Comparison of ENCODE assay signal across 27 mouse cellular contexts in the genomic region with DNA sequence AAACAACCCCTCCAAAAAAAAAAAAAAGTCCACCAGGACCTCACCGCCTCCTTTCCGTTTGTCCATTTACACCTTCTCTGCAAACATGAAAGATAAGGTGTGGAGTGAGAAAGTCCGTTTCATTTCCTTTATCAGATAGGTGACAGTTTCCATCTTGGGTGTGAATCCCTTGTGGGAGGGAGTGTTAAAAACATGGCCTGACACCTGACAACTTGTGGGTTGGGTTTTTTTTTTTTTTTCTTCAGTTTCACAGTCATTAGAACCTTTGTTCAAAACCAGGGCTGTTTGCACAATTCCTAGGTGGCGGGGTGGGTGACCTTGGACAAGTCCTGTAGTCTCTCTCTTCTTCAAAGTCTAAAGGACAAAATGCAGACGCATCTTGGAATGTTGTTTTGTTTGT. TPM values are rescaled to one million over a fixed set of nuclear protein-coding genes. Genes with fewer than 3 reads are reported as not detected.
DNase-seq lines count a peak whose midpoint lies in the region; ATAC-seq and TF ChIP-seq lines count a peak whose summit lies in the region.
"Had no signal": no experiment of that assay in that cellular context is flagged by ENCODE, and none has a peak within 500 bp of the region (broad histone marks: within the 10 kb centered on the region; RNA-seq: fewer than 3 reads in every experiment).

No protein-coding gene starts in this region.

- no peak overlapping the region for H3K4me3 ChIP-seq in MEL (ENCODE audit: control insufficient read depth in 1 of 2, insufficient read depth in 1 of 2, low read depth in 2 of 2, low read length in 2 of 2)
- H3K4me3 ChIP-seq: forebrain, embryonic 10.5 days; forebrain, embryonic 13.5 days; gastrocnemius, adult 2 months; heart, embryonic 15.5 days; hindbrain, embryonic 10.5 days; hindbrain, embryonic 13.5 days had no signal

- DNase-seq in CD4-positive, CD25-positive, alpha-beta regulatory T cell, adult 2 months (ENCODE audit: low read depth, low spot score): peak; percentile 16
- DNase-seq in CD4-positive helper T cell, adult 2 months (ENCODE audit: low read depth, low spot score): peak; percentile 71
- no peak for DNase-seq in MEL (ENCODE audit: low read depth, low spot score)
- peak; percentile 64 for DNase-seq in yolk sac, embryonic 10.5 days (ENCODE audit: low spot score)
- no peak for DNase-seq in right cerebral cortex, postnatal 36 days (ENCODE audit: low spot score in 2 of 2)
- no peak for DNase-seq in thymus, postnatal 0 days (ENCODE audit: low spot score)
- DNase-seq: adrenal gland, adult 8-10 months; adrenal gland, postnatal 25 days; cerebellum, adult 11-12 months; cerebellum, adult 8-10 months; cerebellum, postnatal 10 days; cerebellum, postnatal 36 days; gastrocnemius, adult 2 months; gastrocnemius, postnatal 14 days; heart, adult 11 months; heart, postnatal 10 days; heart, postnatal 36 days had no signal

- TF ChIP-seq EP300 in MEL (IDR thresholded peaks at IDR 0.05; ENCODE audit: low read depth in 1 of 2, low read length in 2 of 2): peak in 1 of 2 experiments; percentile 58; a peak in 1 of 4 replicates

- H3K27me3 ChIP-seq in MEL (ENCODE audit: control insufficient read depth in 1 of 2, insufficient read depth in 2 of 2, low read length in 2 of 2): no peaks in the 10 kb centered on the region
- H3K27me3 ChIP-seq: heart, embryonic 15.5 days had no signal

- no peak for TF ChIP-seq CTCF in MEL (IDR thresholded peaks at IDR 0.05 in 2 of 3, conservative IDR thresholded peaks at IDR 0.05 in 1 of 3; ENCODE audit: control insufficient read depth in 1 of 3, insufficient read depth in 1 of 3, low read depth in 2 of 3, low read length in 3 of 3, poor library complexity in 1 of 3, severe bottlenecking in 1 of 3)

- no peak overlapping the region for H3K27ac ChIP-seq in MEL (ENCODE audit: control insufficient read depth, low read depth, low read length)
- H3K27ac ChIP-seq: forebrain, embryonic 10.5 days; forebrain, embryonic 13.5 days; gastrocnemius, adult 2 months; heart, embryonic 15.5 days; hindbrain, embryonic 10.5 days; hindbrain, embryonic 13.5 days had no signal

- no peak for TF ChIP-seq POLR2A in MEL (IDR thresholded peaks at IDR 0.05; ENCODE audit: control insufficient read depth in 1 of 2, insufficient read depth in 1 of 2, low read depth in 1 of 2, low read length in 2 of 2, poor library complexity in 1 of 2)

- no peaks in the 10 kb centered on the region for H3K9me3 ChIP-seq in MEL (replicated peaks; ENCODE audit: insufficient read depth, low read length)
- H3K9me3 ChIP-seq: forebrain, embryonic 10.5 days; forebrain, embryonic 13.5 days; heart, embryonic 15.5 days; hindbrain, embryonic 10.5 days; hindbrain, embryonic 13.5 days had no signal

- ATAC-seq in CD4-positive, CD25-positive, alpha-beta regulatory T cell, adult 4 months: no peak
- ATAC-seq: activated CD4-positive, CD25-positive, alpha-beta regulatory T cell, adult 4 months; forebrain, embryonic 13.5 days; forebrain, embryonic 16.5 days; hindbrain, embryonic 16.5 days; inflammation-experienced regulatory T-cells, adult 6 months had no signal

- no peak overlapping the region for H3K9ac ChIP-seq in MEL (ENCODE audit: control insufficient read depth, low read depth, low read length, poor library complexity, severe bottlenecking)
- H3K9ac ChIP-seq: forebrain, embryonic 13.5 days; heart, embryonic 15.5 days; hindbrain, embryonic 13.5 days had no signal

- H3K4me1 ChIP-seq in MEL (ENCODE audit: control insufficient read depth in 1 of 2, insufficient read depth in 2 of 2, low read length in 2 of 2): peaks cover 5 to 32% of the 10 kb centered on the region in 2 experiments; a peak in 3 of 4 replicates

- TF ChIP-seq RAD21 in MEL (IDR thresholded peaks at IDR 0.05; ENCODE audit: low read depth, low read length): no peak

- H3K79me2 ChIP-seq in MEL (ENCODE audit: control insufficient read depth, insufficient read depth, low read length, poor library complexity): no peaks in the 10 kb centered on the region; the same call in 1 of the 2 replicates

- H3K36me3 ChIP-seq in MEL (ENCODE audit: control insufficient read depth in 1 of 2, insufficient read depth in 2 of 2, low read length in 2 of 2): peaks cover 0 to 24% of the 10 kb centered on the region in 2 experiments; a peak in 2 of 4 replicates
- H3K36me3 ChIP-seq: forebrain, embryonic 10.5 days; heart, embryonic 15.5 days; hindbrain, embryonic 10.5 days; hindbrain, embryonic 13.5 days had no signal

TF ChIP-seq in MEL, 35 proteins besides CTCF, POLR2A, EP300 and RAD21:
- TF ChIP-seq ETS1 (IDR thresholded peaks at IDR 0.05; ENCODE audit: low read depth, low read length) (peak; percentile 55), GATA1 (IDR thresholded peaks at IDR 0.05; ENCODE audit: low read depth, low read length) (peak; percentile 56; the same call in 1 of the 2 replicates), SIN3A (IDR thresholded peaks at IDR 0.05; ENCODE audit: low read length) (no peak), ZNF384 (IDR thresholded peaks at IDR 0.05; ENCODE audit: low read depth, low read length) (peak; percentile 83)

RNA-seq across cellular contexts. Expression of a gene that starts 3.6 kb away (rescaled TPM):
- not detected for polyA plus RNA-seq in CD4-positive, CD25-positive, alpha-beta regulatory T cell, adult 4 months (2017; shearing (Covaris generic))
- 0.23 and 0.33 TPM in 2 replicates for total RNA-seq in MEL (2012; rRNA removed)
- polyA plus RNA-seq in MEL (2012; ENCODE audit: insufficient read depth in 1 of 2, insufficient read length in 2 of 2, low read depth in 1 of 2, low replicate concordance in 2 of 2, missing spikeins in 1 of 2): under 1 TPM in 1 of 2 experiments, not detected in 1; 0.17 TPM
- 3.0 and 3.1 TPM in 2 replicates for polyA plus RNA-seq in thymus, postnatal 0 days (2015; fragmentation: Nextera tagmentation; extraction: Ambion mirVana)

RNA-seq across cellular contexts. Expression of a gene that starts 34.8 kb away (rescaled TPM):
- polyA plus RNA-seq in CD4-positive, CD25-positive, alpha-beta regulatory T cell, adult 4 months (2017; shearing (Covaris generic)): 10 to 100 TPM; 86.2 to 93.4 TPM
- total RNA-seq in MEL (2012; rRNA removed): 6.5 and 6.7 TPM in 2 replicates
- polyA plus RNA-seq in MEL (2012; ENCODE audit: insufficient read depth in 1 of 2, insufficient read length in 2 of 2, low read depth in 1 of 2, low replicate concordance in 2 of 2, missing spikeins in 1 of 2): 1 to 10 TPM in 1 of 2 experiments, not detected in 1; 6.8 TPM
- polyA plus RNA-seq in thymus, postnatal 0 days (2015; fragmentation: Nextera tagmentation; extraction: Ambion mirVana): 44.5 and 46.0 TPM in 2 replicates

Comparison
In these comparisons a context has a peak if more than half of its experiments do, and no peak if none do; other contexts are left out.
1. DNase-seq: peak in CD4-positive, CD25-positive, alpha-beta regulatory T cell, adult 2 months (single experiment), CD4-positive helper T cell, adult 2 months (single experiment) and yolk sac, embryonic 10.5 days (single experiment); none in MEL (single experiment), right cerebral cortex, postnatal 36 days (0 of 2) and thymus, postnatal 0 days (single experiment).